Mouse (Mus musculus) liver, embryonic 14.5 days (tissue): ENCODE results near the gene Kdm4a.

Experiments
- CTCF ChIP-seq: IDR thresholded peaks from 2 replicates; pipeline ENCODE4 v1.5.1; 2016; ENCODE audit warnings: antibody characterized with exemption, low read depth, control low read depth
- EP300 ChIP-seq: IDR thresholded peaks from 2 replicates; pipeline ENCODE4 v1.6.1; 2016; ENCODE audit warnings: antibody characterized with exemption, low read depth

GRCm38 (mm10) chr4:118171006-118171405, 8.8 kb downstream of the Kdm4a start:
- no peak for TF ChIP-seq EP300
- TF ChIP-seq CTCF: peak; percentile 74
